Mouse (Mus musculus): ENCODE results near the gene Gm11992. TPM values are rescaled to one million over a fixed set of nuclear protein-coding genes. Genes with fewer than 3 reads are reported as not detected.

The Gm11992 gene
- total RNA-seq (2021) (under 1 TPM; 0.12 to 0.24 TPM), polyA plus RNA-seq (2012; rRNA removed) (0.48 and 0.49 TPM in 2 replicates)
- long read RNA-seq = 0 reads

- DNase-seq = peak; percentile 92
Measured at GRCm38 (mm10) chr11:9048011-9048702, at the start of gene Gm11992. Gene Gm11992 (plus strand): TSS chr11:9048594.

DNA sequence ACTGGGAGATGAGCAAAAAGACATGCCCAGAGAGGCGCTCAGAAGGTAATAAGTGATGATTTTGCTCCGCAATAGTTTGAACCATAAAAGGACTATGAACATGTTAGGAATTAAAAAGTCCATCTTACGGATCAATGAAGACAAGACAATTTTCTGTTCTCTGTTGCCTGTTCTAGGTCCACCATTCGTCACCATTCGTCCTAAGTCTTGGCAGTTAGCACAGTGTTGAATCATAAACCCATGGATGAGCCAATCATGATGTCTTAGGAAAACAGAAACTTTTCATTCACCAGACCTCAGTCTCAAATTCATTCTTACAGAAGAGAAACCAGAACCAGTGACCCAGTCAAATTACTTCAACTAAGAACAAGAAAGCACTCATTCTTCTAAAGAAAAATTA lies 39.6 kb upstream of the Gm11992 start:
- DNase-seq = no peak

GRCm38 (mm10) chr11:9010416-9010815 lies 38.0 kb upstream of the Gm11992 start:
- DNase-seq = no peak

GRCm38 (mm10) chr11:9010853-9011339 lies 37.5 kb upstream of the Gm11992 start, which contains the start of gene Hus1:
Gene Hus1 (minus strand): TSS chr11:9011191.
- DNase-seq = peak; percentile 96

DNA sequence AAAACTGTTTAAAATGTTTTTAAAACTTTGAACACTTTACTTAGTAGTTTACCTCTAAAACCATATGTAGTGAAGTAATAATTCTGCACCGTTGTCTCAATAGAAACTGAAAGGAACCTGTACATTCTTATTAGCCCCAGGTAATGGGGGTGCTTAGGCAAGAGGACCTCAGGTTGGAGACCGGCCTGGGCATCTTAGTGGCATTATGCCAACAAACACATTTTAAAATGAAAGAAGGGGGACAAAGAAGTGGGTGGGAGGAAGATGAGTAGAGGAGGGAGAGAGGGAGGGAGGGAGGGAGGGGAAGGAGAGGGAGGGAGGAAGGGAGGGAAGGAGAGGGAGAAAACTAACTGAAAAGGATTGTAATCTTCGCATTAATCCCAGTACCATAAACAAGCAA lies 37.0 kb upstream of the Gm11992 start:
- no peak for DNase-seq

GRCm38 (mm10) chr11:9014740-9015139 lies 33.7 kb upstream of the Gm11992 start:
- no peak for DNase-seq

DNA sequence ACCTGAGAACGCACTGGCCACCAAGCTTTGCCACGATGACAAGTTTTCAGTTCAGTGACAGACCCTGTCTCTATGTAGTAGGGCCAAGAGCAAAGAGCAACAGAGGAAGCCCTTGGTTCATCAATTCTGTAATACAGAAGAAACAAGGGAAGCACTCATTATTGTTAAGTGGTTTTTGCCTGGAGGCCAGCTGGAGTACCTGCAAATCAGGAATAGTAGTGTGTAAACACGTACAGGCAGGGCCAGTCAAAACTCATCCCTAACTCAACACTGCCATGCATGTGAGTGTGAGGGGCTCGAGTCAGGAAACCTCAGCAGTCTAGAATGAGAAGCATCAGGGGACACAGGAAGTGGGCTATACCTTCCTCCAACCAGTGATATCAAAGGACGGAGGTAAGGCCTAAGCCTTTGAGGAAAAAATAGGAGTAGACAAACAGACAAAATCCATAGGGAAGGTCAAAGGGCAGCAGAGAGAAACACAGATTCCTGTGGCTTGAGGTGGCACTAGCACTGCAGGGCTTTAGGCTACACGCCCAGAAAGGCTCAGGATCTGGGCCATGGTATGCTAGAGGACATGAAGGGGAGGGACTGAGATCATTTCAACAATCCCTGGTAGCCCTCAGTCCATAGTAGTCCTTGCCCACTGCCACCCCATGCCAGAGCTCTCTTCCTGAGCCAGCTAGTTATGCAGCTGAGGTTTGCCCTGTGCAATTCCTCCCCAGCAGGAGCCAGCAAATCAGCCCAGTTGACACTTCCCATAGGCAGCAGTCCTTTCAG lies 29.7 kb upstream of the Gm11992 start:
- no peak for DNase-seq

DNA sequence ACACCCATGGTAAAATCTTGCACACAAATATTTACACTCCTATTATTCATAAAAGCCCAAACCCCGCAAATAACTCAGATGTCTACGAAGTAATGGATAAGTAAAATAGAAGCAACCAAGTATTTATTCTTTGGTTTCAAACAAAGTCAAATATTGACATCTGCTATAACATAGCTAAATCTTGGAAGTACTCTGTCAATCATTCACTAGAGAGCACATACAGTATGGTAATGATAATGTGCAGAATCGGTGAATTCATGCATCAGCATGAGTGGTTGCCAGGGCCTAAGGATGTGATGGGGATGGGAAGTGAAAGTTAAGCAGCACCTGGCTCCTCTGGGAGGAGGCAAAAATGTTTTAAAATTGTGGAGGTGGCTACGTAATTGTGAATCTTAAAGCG lies 28.2 kb upstream of the Gm11992 start:
- no peak for DNase-seq

- DNase-seq = no peak
Measured at GRCm38 (mm10) chr11:9024782-9025181, 23.6 kb upstream of the Gm11992 start.

- no peak for DNase-seq
Measured at GRCm38 (mm10) chr11:9025211-9025610, 23.2 kb upstream of the Gm11992 start.

DNA sequence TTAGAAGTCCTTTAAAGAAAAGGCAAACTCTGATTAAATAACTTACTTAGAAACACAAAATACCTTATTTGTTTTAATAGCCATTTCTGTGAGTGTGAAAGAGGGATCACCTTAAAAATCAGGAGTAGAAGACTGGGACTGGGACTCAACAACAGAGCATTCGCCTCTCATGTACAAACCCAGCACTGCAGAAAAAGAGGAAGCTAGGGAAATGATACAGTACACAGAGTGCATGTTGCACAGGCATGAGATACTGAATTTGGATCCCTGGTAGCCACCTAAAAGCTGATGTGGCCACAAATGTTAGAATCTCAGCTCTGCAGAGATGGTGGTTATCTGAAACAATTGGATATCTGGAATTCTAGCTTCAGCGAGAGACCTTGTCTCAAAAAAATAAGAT lies 16.9 kb upstream of the Gm11992 start:
- no peak for DNase-seq

DNA sequence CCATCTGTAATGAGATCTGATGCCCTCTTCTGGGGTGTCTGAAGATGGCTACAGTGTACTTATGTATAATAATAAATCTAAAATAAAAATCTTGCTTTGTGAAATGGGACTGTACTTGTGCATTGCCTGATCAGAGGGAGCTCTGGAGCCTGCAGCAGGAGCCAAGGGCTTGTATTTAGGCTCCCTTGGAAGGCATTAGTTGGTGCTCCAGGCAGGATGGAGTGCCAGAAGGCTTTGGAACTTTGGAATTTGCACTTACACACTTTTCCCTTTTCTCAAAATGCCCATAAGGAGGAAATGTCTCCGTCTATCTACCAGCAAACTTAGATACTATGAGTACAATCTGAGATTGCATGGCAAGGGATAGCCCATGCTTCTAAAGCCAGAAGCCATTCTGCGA lies 1.8 kb upstream of the Gm11992 start:
- no peak for DNase-seq

DNA sequence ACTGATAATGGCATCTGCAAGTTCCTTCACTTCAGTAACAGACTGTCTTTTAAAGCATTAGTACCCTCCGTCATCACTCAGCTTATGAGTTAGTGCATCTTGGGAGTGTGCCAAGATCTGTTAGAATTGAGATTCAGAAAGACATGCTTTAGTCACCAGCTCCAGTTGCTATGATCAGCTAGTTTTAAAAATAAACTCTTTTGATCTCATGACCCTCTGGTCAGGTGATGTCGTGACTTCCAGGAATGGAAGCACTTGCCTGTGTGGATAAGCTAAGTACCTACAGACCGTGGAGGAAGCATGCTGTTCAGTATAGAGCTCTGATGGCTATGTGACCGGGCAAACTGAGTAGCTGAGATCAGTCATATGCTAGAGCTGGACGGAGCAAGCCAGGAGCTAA lies 1.4 kb upstream of the Gm11992 start:
- peak; percentile 18 for DNase-seq

DNA sequence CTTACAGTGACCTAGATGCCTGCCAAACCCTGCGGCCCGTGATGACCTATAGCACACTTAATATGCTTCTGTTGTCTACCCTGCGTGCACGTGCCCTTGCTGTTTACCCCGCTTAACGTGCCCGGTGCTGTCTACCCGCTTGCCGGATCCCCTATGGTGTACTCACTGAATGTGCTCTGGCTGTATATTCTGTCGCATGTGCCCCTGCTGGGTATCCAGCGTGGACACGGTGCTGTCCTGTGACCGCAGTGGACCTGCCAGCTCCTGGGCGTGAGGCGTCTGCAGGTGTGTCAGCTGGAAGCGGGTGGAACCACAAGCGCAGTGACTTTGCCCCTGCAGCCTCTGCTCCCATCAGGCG lies 288 bp downstream of the Gm11992 start, which contains the start of gene Sun3:
Gene Sun3 (minus strand): TSS at position 289 of the 358 bp plus-strand sequence.
- no peak for DNase-seq

DNA sequence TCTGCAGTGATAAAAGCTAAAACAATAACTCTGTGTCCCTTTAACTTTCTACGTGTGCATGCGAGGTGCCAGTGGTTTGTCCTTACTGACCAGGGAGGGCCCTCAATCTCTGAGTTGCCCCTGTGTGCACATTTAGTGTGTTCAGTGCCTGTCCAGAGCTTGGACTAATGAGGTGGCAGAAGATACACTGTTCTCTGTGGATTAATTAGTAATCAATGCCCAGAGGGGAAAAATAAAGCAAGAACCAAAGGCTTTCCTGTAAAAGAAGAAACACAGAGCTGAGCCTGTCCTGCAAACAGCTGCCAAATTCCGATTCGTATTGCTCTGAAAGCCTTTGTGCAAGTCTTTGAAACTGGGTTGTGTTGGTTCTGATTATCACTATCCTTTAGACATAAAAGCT lies 1.8 kb downstream of the Gm11992 start:
- DNase-seq = no peak

GRCm38 (mm10) chr11:9051895-9052294 lies 3.5 kb downstream of the Gm11992 start:
- no peak for DNase-seq

DNA sequence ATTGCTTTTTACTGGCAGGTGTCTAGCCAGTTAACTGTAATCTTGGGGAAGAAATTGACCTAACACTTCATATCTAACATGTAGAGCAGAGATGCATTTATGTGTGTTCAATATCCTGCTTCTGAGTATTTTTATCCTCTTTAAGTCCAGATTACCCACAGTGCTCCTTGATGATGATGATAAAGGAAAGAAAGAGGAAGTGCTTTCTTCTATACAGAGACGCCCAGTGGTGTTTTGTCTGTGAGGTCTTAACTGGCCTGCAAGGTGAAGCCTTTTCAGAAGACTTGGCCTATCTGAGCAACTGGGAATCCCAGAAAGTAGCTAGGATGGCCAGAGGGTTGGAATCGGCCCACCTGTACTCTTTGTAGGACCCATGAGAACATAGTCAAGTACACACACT lies 8.5 kb downstream of the Gm11992 start:
- DNase-seq = no peak

GRCm38 (mm10) chr11:9057711-9058110 lies 9.3 kb downstream of the Gm11992 start:
- no peak for DNase-seq

DNA sequence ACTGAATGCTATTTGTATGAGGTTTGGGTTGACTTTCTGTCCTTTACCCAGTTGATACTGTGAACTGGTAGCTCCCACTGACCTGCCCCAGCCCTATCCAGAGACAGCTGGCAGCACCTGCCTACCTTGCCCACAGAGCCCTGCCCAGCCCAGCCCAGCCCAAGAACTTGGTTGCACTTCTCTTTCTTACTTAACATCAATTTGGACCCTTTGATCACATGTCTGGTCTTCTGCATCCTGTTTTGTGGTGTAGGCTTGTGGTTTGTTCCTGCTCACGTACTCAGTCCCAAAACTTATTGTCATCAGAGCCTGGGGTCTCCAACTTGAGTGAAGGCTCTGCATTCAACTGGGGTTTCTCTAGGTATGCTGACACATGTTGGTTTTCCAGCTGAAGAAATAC lies 11.6 kb downstream of the Gm11992 start:
- DNase-seq = no peak

- no peak for DNase-seq
Measured at GRCm38 (mm10) chr11:9060484-9060883, 12.1 kb downstream of the Gm11992 start.

GRCm38 (mm10) chr11:9076444-9076843 lies 28.1 kb downstream of the Gm11992 start:
- DNase-seq = no peak

DNA sequence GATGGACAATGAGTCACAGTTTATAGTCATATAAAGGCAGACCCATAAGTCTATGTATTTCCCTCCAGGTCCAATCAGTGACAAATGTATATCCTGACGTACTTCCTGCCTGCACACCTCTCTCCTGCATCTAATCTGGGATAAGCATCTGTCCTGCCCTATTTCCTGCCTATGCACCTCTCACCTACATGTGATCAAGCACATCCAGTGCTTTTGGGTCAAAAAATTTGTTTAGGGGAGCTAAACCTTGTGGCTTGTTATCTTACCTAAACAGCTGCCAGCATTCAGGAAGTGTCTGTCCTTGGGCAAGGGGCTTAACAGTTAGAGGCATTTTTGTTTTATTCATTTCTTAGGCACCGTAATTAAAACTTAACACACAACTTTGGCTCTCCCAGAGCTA lies 64.8 kb downstream of the Gm11992 start:
- DNase-seq = no peak

- no peak for DNase-seq
Measured at GRCm38 (mm10) chr11:9115367-9116120, 67.2 kb downstream of the Gm11992 start.
